Mouse (Mus musculus): ENCODE measurements around the gene Plekhj1.

DNA sequence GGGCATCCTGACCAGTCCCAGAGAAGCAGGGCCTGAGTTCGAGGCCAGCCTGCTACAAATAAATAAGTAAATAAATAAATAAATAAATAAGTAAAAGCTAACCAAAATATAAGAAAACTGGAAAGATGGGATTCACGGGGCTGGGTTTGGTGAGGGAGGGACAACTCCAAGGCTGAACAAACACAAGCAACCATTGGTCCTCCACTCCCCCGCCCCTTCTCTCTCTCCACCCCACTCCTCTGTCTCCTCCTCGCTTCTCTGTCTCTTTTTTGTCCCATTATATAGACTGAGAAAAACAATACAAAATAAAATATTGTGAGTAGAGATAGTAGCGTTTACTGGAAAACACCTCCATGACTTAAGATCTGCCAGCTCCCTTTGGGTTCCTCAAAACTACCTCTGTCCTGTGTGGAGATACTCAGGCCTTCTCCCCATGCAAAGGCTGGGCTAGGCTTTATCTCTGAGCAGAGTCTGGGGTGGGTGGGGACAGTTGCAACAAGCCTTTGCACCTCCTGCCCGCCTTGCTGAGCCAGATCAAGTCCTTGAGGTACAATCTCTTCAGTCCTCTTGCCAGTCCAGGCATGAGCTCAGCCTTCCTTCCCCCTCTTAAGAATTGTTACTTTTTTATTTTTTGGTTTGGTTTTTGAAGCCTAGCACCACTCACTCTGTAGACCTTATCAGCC, 20.3 kb upstream of the Plekhj1 start:
- TF ChIP-seq CTCF (IDR thresholded peaks at IDR 0.05; ENCODE audit: low read depth, low read length) (no peak), POLR2A (IDR thresholded peaks at IDR 0.05; ENCODE audit: borderline replicate concordance, low read depth, low read length) (no peak)

All from bone marrow macrophage, adult 2 months (primary cell).